Mouse (Mus musculus): ENCODE measurements around the gene H2afb1. TPM values are rescaled to one million over a fixed set of nuclear protein-coding genes. Genes with fewer than 3 reads are reported as not detected.
"Not testable (repeated sequence)": the region's sequence is repeated elsewhere in the genome, so short reads cannot be mapped to it uniquely, and the experiment has no call there.

H2afb1 gene
- not detected for total RNA-seq (2021)
- long read RNA-seq, experiment 1: 0 reads
- long read RNA-seq, experiment 2: 0 reads

DNA sequence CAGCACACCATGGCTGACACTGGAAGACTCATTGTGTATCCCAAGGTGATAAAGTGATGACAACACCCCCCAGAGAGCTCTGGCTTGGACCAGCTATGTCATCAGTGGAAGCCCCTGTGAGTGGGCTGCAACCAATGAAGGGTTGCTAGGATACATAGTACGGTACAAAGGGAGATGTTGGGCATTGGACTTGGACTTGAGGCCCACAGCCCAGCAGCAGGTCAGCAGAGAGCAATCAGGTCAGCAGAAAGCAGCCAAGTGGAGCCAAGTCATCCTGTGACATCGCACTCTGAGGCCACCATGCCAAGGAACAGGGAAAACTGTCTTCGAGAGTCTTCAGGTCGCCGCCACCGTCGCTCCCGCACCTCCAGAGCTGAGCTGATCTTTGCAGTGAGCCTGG, at the start of gene H2afb1:
TSS of gene H2afb1 (plus strand) at position 301 of the 400 bp plus-strand sequence.
- not testable (repeated sequence) for DNase-seq

GRCm38 (mm10) chrX:117036085-117036484, 21.5 kb downstream of the H2afb1 start:
- Histone ChIP-seq H3K4me3 (no peak overlapping the region), H3K27ac (no peak overlapping the region)
- no peak for TF ChIP-seq CTCF (IDR thresholded peaks at IDR 0.05)
- no peak for DNase-seq
- intact Hi-C loops (cut with DNase I): no loop called here

More for the DNA sequence above, at the start of gene H2afb1:
- H3K4me3 ChIP-seq; intact Hi-C loops (cut with DNase I); H3K27ac ChIP-seq: not testable (repeated sequence)

Data from gastrocnemius, adult 2 months (tissue).